Mouse (Mus musculus) layer of hippocampus, adult 9-11 months (tissue): ENCODE measurements at regions not wholly inside any gene's neighbourhood (a gene's known extent, or its start where the extent isn't known, plus 50 kb on each side); places are given as distances from the start of the nearest gene placed in this dataset.
A peak's percentile ranks its signal among the peaks of the same experiment; 100 is the strongest.
"Not testable (repeated sequence)": the region's sequence is repeated elsewhere in the genome, so short reads cannot be mapped to it uniquely, and the experiment has no call there.

Experiments
- DNase-seq: peaks from one replicate; pipeline ENCODE4 v3.0.0; 2022

DNA sequence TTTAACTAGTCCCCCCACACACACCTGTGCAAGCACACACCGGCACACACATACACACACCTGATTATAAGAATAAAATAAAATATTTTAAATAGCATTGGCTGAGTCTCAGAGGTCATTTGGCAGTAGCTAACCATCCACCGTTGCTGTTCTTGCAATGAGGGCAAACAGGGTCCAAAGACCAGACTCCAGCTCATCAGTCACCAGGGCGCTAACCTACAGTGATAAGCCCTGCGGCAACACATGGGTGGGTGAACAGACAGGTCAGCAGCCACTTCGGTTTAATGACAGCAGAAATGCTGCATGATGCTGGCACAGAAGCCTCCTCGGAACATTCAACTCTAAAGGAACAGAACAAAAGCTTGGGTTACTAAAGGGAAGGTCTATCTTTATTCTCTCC, 54.9 kb downstream of the Tas2r134 start:
- DNase-seq: no peak

- DNase-seq: no peak
Measured at GRCm38 (mm10) chr2:51682745-51683144, 55.4 kb downstream of the Tas2r134 start.

- DNase-seq: no peak
Measured at GRCm38 (mm10) chr2:51705110-51705509, 77.8 kb downstream of the Tas2r134 start.

GRCm38 (mm10) chr2:51708701-51709100, 81.4 kb downstream of the Tas2r134 start:
- DNase-seq: no peak

GRCm38 (mm10) chr2:51712611-51713010, 85.3 kb downstream of the Tas2r134 start:
- DNase-seq: no peak

- DNase-seq: no peak
Measured at GRCm38 (mm10) chr2:51730805-51731204, 103.5 kb downstream of the Tas2r134 start.

GRCm38 (mm10) chr2:51731703-51732102, 104.4 kb downstream of the Tas2r134 start:
- no peak for DNase-seq

- no peak for DNase-seq
Measured at GRCm38 (mm10) chr2:51732355-51732754, 105.0 kb downstream of the Tas2r134 start.

DNA sequence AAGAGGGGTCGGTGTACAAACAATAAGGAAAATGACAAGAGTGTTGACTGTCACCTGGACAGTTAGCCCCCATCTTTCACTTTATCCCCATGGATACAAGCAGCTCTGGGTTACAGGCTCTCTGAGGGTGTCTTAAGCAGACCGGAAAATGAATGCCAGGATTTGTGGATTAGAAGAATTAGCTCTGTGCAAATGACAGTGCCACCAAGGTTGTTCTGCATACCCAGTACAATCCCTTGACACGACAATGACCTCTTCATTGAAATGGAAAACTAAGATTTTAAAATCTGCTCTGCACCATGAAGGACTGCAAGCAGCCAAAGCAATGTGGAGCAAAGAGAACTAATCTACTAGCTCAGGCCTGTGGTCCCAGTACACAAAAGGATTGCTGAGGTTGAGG, 105.9 kb downstream of the Tas2r134 start:
- DNase-seq: no peak

DNA sequence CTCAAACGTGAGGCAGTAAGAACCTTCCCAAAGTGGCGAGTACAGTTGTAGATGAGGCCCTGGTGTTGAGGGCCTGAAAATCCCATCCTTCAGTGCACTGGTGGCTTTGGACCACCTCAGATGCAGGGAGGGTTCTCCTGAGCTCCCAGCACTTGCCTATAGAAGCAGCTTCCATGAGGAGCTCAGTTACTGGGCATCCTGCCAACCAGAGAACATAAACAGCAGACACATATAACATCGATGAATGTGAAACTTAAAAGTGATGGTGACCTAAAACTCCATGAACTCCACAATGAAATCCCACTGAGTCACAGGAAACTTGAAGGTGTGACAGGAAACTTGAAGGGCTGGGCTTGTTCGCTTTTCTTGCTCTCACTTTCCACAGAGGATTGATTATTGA, 109.1 kb downstream of the Tas2r134 start:
- no peak for DNase-seq

GRCm38 (mm10) chr2:51747675-51748319, 120.5 kb downstream of the Tas2r134 start:
- no peak for DNase-seq

DNA sequence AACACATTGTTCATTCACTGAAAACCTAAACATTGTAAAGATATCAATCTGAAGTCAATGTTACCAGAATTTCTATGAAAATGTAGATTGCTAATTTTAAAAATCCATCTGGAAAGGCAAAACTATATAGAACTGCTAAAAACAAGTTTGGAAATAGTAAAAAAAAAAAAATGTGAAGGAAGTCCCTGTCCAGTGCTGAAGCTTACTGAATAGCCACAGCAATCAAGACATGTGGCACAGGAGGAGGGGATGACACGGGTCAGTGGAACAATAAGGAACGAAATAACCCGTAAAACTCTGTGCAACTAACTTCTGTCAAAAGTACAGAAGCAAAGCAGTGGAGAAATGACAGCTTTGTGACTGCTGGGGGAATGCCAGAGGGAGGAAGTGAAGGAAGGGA, 121.9 kb downstream of the Tas2r134 start:
- no peak for DNase-seq

DNA sequence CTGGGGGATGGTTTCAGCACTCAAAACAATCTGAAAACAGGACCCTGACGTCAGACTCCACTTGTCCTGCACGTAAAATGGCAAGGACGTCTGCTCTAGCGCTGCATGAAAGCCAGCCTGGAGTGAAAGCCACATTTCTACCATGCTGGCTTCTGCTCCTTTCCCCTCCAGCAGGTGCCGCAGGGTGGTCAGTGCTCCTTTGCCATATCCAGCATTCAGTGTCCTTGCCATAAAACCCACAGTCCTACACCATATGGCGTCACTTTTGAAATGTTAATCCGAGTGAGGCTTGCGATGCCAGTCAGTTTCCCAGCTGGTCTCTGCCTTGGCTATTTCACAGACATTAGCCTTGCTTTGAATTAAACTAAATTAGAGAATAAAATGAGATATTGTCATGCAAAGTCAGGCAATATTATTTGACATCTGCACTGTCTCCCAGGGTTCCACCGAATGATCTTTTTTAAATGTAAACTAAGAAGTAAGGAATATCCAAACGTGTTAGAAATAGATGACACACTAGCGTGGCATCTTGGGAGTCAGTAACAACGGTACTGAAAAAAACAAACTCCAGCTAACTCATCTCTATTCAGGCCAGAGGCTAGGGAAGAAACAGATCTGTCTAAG, 125.7 kb downstream of the Tas2r134 start:
- no peak for DNase-seq

- no peak for DNase-seq
Measured at GRCm38 (mm10) chr2:51753565-51754031, 126.3 kb downstream of the Tas2r134 start.

DNA sequence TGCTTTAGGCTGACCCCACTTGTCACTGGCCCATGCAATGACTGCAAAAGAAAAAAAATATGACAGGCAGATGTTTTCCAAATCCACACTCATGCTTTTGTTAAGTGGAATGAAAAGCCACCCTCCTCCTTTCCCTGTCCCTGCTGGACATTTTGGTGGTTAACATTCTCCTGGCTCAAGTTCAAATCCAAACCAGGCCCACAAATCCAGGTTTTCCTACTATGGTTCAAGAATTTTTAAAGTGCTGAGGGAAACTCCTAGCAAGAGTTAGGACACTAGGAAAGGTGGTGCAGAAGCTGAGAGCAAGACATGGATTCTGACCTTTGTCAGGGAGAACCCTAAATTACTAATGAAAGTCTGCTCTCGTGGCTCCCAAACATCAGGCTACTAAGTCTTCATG, 130.1 kb downstream of the Tas2r134 start:
- DNase-seq: no peak

GRCm38 (mm10) chr2:51758093-51758492, 130.8 kb downstream of the Tas2r134 start:
- DNase-seq: no peak

DNA sequence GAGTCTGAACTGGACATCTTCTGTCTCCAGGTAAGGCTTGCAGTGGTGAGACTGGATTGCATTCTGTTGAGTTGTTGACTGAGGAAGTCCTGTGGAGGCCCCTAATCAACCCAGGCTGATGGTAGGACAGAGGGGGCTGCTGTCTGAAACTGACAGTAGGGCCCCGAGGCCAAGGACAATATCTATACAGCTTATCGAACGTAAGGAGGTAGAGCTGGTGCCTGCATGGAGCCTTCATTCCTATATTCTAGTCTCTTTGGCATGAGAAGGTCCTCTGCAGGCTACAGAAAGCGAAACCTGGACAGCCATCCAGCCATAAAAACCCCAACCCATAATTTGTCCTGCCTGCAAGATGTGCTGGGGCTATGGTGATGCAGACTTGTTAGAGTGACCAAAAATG, 135.6 kb downstream of the Tas2r134 start:
- no peak for DNase-seq

DNA sequence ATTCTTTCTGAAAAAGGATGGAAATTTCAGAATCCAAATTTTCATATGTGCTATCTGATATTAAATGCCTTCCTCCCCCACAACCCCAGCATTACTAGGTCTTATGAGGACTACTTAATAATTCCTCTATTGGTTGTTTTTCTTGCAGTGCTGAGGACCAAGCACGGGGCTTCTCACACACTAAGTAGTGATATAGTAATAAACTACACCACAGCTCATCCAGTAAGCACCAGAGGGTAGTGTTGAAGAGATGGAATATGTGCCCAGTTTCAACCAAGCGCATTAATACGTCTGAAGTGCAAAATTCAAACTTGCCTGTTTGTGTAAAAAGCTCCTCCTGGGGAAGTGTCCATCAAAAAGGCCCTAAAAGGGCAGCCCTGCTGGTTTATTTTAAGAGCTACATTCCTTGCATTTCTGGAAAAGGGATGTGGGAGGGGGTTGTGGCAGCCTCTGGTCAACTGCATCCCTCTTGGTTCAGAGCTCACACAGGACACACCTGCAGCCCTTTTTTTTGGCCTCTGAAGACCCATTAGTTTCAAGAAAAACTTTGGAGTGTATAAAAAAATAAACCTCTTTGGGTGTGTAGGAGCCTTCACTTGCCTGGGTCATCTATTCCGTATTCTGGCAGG, 140.3 kb downstream of the Tas2r134 start:
- DNase-seq: no peak

DNA sequence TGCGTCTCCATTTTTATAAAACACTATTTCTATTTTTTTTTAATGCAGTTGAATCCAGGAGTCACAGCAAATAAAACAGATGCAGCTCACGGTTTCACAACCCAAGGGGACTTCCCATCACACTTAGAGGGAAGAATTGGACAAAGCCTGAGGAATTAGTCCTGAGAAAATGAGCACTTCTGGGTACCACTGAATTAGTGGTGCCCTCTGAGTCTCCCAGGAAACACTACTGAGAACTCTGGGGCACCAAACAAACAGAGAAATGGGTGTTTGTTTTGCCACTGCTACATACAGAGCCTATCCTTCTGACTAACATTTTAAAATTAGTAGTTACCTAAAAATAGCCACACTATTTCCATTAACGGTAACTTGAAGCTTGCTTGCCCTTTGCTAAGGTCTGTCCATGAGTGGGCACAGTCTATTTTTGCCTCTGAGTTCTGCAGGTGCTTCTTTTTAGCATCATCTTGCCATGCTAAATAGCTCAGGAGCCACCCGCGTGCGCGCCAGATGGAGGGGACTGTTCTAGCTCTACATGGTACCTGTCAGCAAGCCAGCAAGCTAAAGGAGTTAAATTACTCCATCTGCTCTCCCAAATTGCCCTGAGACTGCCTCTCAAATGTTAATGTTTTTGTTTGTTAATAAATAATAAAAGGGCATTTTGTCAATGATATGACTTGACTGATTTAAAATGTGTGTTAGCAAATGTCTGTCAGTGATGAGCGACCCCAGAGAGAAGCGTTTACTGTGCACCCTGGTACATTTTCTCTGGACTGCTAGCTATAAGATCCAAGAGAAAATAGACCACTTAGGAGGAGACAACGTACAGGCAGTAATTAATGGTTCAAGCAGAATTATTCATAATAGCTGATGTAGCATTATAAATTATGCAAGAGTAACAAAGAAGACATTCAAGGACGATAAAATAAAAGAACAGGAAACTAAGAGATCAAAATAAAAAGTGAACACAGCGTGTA, 141.3 kb downstream of the Tas2r134 start:
- peak; percentile 80 for DNase-seq

DNA sequence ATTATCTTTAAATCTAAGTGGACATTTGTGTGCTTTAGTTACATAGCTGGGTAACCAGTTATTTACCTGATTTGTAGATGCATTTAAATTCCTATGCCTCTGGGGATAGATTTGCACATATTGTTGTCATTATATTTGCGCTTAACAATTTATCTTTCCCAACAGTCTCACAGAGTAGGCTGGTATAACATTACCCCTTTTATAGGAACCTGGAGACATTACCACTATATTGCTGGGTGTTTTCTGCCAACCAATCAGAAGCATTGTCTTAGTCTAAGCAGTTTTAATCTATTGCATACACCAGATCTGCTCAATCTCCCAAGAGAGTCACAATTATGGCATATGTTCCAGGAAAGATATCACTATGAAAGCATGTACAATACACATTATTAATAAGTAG, 149.8 kb downstream of the Rbm43 start:
- DNase-seq: no peak

- DNase-seq: peak; percentile 10
Measured at GRCm38 (mm10) chr2:51788896-51789295, 146.1 kb downstream of the Rbm43 start.

- not testable (repeated sequence) for DNase-seq
Measured at GRCm38 (mm10) chr2:51793291-51793690, 141.7 kb downstream of the Rbm43 start.

- no peak for DNase-seq
Measured at GRCm38 (mm10) chr2:51799856-51800255, 135.1 kb downstream of the Rbm43 start.
